Mouse (Mus musculus): ENCODE results near the gene Slc25a22. TPM values are rescaled to one million over a fixed set of nuclear protein-coding genes. Genes with fewer than 3 reads are reported as not detected.
"Not testable (repeated sequence)": the region's sequence is repeated elsewhere in the genome, so short reads cannot be mapped to it uniquely, and the experiment has no call there.

Gene Slc25a22
- total RNA-seq, 2 experiments from 2014 or later: 281 to 341 TPM

DNA sequence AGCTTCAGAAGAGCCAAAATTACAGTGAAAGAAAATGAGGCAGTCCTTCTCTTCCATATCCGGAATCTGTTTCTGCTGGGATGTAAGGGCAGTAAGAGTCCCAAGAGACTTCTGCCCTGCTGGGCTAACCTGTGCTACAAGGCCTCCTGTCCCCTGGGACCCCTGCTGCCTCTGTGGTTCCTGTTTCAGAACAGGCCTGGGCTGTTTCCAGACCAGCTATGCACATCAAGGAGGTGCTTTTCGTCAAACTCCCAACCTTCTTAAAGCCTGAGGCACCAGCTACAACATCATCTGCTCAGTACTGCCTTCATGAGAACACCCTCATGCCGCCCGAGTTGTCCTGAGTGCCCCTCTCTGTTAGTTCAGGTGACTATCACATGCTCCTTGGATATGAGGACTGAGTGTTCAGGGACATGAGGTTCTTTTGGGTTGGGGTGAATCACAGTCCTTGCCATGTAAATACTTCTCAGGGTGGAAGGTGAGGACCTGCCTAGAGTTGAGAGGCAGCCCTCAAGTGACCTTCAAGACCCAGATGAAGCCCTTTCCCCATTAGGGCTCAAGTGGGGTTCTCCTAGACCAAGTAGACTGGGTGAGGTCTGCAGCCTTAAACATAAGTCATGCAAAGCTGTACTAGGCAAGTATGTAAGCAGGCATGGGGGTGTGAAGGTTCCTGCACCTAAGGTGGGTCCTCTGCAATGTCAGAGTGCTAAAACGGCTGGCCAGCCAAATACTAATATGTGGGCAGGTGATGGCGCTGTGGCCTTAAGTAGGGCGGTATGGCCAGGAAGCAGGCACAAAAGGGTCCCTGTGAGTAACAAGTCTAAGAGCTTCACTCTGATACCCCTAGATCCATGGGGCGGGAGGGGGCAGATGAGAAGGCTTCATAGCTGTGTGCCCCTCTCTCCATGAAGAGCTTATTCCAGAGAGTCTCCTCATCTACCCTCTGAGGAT, 19.7 kb downstream of the Slc25a22 start:
- DNase-seq (ENCODE audit: low spot score in 2 of 2): no peak

DNA sequence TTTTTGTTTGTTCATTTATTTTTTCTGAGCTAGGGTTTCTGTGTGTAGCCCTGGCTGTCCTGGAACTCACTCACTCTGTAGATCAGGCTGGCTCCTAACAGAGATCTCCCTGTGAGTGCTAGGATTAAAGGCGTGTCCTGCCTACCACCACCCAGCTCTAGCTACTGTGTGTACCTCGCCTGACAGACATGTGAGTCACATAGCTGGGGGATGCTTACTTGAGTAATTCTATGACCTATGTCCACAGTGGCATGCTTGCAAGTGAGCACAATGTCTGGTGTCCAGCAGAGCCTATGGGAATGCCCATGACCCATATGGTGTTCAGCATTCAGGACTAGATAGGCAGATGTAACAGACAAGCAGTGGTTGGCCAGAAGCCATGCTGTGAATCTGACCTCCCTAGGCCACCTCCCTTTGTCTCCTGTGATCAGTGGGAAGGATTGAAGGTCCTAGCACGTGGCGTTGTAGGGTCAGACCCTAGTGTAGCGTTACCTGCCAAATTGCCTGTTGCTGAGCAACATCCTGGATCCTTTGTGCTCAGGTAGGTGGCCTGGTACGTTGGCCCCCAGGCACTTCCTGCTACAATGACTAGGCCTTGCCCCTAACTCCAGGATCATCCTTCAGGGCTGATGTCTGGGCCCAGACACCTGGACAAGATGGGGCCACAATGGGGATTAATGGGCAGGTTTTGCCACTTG, 21.4 kb downstream of the Slc25a22 start:
- DNase-seq (ENCODE audit: low spot score in 2 of 2): no peak

DNA sequence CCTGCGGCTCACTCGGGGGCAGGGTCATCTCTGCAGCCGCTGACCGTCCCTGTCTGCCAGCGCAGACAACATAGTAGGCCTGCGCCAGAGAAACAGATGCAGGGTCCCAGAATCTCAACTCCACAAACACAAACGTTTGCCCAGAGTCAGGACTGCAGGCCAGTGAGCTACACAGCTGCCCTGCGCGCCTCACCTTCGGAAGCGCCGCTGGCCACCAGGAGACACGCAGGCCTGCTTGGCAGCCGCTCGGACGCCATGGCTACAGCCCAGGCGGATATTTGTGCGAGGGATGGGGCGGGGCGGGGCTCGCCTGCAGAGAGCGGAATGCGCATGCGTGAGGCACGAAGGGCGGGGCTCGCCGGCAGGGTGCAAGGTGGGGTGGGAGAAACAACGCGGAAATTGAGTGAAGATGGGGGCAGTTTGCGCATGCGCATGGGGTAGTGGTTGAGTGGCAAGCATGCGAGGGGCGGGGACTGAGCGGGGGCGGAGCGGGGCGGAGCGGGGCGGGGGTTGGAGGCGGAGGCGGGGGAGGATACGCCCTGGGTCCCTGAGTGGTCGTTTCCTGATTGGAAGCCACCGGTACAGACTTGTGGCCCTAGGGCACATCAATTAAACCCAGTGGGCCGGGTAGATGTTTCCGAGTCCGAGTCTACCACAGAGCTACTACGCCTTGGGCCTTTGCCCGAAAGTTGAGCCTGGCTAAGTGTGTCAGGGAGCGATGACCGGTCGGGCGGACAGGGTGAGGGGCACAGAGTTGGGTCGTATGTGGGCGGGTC, 23.7 kb downstream of the Slc25a22 start, which contains the start of gene Gatd1:
TSS of gene Gatd1 (minus strand) at position 328 of the 776 bp plus-strand sequence.
- peak; percentile 100 for DNase-seq (ENCODE audit: low spot score in 2 of 2)

DNA sequence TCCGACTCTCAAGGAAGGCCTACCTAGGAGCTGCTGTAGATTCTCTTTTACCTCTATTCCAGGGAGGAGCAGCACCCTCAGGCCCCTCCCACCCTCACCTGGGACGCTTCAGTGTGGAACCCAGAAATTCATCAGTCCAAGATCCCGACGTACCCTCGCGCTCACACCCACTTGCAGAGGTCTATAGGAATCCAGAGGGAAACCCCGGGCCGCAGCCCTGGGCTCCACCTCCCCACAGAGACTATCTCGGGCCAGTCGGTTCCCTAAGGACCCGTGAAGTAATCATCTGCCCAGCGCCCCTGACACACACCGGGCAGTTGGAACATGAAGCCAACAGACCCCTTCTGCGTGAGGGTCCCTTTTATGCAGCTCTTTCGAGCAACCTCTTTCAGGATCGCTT, 24.4 kb downstream of the Slc25a22 start:
- DNase-seq (ENCODE audit: low spot score in 2 of 2): no peak

DNA sequence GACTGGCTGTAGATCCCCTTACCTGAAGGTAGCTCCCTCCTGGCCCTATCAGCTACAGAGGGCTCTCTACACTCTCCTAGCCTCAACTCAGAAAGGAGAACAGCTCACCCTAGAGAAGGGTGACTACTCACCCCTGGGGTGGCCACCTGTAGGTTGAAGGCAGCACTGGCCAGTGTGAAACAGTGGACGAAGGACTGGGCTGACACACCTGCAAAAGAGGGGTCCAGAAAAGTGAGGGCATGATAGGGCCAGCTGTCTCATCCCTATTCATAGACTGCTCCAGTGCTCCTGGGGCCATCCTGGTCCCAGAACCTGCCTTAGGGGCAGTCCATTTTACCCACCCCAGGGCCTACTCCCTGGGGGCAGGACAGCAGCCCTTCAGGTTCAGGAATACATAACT, 26.0 kb downstream of the Slc25a22 start:
- DNase-seq (ENCODE audit: low spot score in 2 of 2): no peak

DNA sequence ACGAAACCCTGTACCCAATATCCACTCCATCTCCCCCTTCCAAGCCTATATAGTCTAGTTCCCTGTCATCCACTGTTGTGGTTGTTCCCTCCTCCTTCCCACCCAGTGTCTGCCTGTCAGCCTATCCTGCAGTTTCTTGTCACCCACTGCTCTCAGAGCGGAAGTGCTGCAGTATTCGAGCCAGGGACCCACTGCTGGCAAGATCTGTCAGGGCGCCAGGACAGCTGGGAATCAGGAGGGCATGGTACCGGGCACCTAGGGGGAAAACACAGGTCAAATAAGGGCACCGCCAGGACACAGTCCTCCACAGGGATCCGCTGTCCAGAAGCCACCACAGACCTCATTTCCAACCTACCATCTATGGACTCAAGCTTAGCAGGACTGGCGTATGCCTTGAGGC, 27.1 kb downstream of the Slc25a22 start:
- no peak for DNase-seq (ENCODE audit: low spot score in 2 of 2)

DNA sequence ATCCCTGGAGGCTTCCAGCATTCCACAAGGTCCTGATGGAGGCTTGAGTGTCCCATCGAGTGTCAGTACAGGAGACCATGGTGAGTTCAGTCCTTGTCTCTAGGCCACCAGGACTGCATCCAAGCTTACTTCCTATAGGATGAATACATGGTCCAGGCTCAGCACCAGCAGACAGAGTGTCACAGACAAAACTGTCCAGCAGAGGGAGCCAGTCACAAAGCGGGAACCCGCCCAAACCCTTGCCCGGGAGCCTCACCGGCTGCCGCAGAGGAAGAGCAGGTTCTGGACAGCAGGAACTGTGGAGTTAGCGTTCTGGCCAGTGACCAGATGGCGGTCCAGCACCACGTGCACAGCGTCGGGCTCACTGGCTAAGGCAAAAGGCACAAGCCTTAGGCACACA, 28.9 kb downstream of the Slc25a22 start:
- peak; percentile 90 to 91 for DNase-seq (ENCODE audit: low spot score in 2 of 2)

DNA sequence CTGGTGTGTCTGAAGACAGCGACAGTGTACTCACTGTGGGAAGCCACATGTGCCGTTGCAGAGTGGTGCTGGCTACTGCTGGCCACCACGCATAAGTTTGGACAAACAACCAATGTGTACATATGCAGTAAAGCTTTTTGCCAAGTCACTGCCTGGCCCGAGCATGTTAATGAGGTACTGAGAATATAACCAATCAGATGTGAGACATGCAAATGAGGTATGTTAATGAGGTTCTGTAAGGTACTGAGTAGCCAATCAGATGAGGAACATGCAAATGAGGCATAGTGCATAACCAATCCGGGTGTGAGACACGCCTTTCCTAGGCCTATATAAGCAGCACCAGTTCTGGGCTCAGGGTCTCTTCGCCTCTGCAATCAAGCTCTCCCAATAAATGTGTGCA, 30.0 kb downstream of the Slc25a22 start:
- not testable (repeated sequence) for DNase-seq (ENCODE audit: low spot score in 2 of 2)

DNA sequence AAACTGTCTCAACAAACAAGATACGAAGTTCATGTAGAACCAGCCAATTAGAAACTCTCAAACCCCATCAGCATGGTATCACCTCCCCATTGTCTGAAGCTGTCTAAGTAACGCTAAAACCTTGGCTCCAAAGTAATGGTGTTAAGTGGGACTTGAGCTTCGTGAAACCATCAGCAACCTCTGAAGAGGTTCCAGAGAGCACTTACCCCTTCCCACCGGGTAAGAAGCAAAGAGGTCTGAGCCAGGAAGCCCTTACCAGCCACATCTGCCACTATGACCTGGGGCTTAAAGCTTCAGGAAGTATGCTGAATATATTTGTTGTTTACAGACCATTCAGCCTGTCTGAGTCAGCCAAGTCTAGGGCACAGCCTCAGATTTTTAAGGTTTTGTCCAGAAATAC, 32.2 kb downstream of the Slc25a22 start:
- DNase-seq (ENCODE audit: low spot score in 2 of 2): no peak

DNA sequence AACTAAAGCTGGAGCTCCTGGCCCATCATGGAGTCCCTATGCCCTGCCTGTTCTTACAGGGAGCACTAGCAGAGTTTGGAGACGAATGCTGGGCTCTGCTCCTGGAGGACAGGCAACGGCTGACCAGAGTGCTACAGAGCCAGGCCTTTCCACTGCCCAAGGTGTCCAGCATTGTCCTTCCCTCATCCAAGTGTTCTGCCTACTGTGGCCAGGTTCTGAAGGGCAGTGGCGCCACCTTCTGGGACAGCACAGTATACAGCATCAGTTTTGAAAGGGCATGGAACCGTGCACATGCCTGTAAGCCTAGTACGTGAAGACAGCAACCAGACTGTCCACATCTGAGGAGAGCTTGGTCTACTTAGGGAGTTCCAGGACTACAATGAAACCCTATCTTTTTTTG, 34.4 kb downstream of the Slc25a22 start:
- DNase-seq (ENCODE audit: low spot score in 2 of 2): peak; percentile 55 to 63

DNA sequence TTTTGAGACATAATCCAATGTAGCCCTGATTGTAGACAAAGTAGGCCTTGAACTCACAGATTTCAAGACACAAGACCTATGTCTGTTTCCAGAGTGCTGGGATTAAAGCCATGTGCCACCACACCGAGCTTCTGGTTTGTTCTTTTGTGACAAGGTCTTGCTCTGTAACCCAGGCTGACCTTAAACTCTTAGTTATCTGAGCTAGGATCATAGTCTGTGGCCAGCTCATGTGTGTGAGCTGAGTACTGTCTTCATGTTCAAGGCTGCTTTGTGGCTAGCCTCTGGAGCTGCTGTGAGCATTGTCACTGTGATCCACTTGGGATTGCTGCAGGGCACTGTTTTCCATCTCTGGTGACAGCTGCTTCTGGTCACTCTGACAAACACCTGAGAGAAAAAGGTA, 42.3 kb downstream of the Slc25a22 start:
- no peak for DNase-seq (ENCODE audit: low spot score in 2 of 2)

DNA sequence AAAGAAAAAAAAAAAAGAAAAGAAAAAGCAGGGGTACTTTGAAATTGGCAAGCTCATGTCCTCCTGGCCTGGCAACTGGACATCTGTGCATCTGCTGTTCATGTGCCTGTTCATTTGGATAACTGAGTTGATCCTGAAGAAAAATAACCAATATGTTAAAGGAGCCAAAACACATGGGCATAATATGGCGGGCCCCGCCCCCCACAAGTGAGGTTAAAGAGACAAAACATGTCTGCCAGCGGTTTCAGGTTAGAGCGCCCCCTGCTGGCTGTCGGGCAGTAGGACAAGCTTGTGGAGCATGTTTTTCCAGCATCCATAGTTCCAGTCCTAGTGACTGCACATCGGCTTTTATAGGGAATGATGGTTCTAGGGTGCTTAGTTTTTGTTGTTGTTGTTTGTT, 42.9 kb downstream of the Slc25a22 start:
- peak; percentile 71 to 77 for DNase-seq (ENCODE audit: low spot score in 2 of 2)

DNA sequence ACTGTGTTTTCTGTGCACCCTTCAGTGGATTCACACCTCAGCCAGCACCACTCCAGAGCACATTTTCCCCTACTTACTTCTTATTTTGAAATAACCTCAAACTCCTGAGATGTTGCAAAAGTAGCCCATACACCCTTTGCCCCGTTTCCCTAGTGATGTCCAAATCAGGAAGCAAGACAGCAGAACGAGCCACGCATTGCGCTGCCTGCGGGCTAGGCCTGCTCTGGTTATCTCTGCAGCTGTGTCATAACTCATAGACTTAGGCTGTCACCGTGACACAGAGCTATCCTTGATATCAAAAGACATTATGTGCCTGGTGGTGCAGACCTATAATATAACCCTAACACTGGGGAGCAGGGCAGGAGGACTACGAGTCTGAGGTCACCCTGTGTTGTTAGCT, 43.5 kb downstream of the Slc25a22 start:
- DNase-seq (ENCODE audit: low spot score in 2 of 2): no peak

DNA sequence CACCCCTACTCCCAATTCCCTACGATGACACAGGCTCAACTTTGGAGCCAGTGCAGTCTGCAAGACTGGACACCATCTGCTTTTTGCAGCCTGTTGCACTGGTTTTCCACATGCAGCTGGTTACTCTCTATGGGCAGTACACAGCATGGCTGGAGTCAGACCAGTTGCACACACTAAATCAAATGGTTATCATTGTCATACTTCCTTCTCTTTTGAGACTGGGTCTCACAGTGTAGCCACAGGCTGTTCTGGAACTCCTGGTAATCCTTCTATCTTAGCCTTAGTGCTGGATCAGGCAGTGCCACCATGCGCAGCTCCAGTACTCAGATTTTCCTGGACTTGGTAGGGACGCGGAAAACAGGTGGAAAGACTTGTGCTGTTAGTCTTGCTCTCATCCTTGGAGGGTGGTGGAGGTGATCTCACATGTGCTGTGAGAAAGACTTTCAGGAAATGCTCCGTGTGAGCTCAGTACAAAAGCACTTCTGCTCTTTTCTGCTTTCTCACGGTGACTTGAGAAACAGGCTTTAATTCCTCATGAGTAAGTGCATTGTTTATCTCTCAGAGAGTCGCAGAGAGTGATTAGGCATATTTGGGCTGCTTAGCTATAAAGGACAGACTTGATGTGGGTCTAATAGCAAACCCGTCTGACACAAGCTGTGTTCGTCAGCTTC, 45.0 kb downstream of the Slc25a22 start:
- DNase-seq (ENCODE audit: low spot score in 2 of 2): no peak

DNA sequence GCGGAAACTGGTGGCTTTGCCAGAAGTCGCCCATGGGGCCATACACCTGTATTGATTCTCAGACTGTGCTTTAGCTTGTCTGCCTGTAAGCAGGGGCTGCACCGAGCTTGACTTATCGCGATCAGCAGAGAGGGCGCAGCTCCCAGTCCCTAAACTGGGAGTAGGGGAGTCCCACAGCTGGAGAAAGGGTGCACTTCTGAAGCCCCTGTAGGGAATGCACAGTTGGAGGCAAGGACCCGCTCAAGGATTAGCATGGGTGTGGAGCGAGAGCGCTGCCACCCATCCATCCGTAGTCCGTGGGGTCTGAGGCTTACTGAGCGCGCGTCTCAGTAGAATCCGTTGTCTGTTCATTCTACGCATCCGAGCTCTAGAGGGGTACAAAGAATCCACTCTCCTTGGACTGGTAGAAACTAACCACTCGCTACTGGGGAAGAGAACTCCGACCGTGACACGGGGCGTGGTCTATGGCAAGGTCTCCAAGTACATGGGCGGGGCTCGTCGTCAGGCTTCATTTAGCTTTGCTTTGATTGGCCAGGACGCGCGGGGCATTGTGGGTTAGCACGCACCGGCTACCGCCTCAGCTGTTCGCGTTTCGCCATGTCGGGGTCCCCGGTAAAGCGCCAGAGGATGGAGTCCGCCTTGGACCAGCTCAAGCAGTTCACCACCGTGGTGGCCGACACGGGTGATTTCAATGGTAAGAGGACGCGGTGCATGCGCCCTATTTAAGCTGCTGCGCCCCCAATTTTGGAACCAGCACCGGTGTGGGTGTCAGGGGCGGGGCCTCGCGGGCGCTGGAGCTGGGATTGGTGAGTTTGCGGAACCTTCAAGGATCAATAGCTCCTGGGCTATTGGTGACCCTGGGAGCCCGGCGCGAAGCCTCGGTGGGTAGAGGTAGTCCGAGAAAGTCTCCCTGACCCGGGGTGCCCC, 45.8 kb downstream of the Slc25a22 start, which contains the start of gene Taldo1:
TSS of gene Taldo1 (plus strand) at position 575 of the 927 bp plus-strand sequence.
- DNase-seq (ENCODE audit: low spot score in 2 of 2): peak; percentile 93 to 96

DNA sequence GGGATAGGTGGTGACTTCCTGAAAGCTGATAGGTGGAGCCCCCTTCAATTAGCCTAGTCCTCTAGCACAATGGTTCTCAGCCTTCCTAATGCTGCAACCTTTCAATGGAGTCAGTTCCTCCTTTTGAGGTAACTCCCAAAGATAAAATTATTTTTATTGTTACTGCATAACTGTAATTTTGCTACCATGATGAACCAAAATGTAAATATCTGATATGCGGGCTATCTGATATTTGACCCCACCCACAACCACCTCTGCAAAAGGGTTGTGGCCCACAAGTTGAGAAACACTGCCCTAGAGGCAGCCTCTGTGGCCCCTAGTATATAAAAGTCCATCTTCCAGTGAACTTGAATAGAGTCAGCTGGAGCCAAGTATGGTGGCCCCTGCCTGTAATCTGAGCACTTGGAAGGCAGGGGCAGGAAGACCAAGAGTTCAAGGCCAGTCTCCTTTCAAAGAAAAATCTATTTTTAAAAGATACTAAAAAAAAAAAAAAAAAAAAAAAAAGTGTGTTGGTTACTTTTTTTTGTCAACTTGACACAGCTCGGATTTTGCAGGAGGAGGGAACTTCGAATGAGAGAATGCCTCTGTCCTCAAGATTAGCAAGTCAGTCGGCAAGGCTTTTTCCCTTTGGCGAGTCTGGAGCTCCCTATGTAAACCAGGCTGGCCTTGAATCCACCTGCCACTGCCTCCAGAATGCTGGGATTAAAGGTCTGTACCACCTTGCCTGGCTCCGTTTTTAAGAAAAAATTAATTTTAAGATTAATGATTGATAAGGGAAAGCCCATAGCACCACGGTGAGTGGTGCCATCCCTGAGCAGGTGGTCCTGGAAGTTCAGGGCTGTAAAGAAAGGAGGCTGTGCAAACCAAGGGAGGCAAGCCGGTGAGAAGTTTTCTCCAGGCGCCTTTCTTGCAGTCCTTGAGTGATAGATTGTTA, 47.1 kb downstream of the Slc25a22 start:
- DNase-seq (ENCODE audit: low spot score in 2 of 2): no peak

DNA sequence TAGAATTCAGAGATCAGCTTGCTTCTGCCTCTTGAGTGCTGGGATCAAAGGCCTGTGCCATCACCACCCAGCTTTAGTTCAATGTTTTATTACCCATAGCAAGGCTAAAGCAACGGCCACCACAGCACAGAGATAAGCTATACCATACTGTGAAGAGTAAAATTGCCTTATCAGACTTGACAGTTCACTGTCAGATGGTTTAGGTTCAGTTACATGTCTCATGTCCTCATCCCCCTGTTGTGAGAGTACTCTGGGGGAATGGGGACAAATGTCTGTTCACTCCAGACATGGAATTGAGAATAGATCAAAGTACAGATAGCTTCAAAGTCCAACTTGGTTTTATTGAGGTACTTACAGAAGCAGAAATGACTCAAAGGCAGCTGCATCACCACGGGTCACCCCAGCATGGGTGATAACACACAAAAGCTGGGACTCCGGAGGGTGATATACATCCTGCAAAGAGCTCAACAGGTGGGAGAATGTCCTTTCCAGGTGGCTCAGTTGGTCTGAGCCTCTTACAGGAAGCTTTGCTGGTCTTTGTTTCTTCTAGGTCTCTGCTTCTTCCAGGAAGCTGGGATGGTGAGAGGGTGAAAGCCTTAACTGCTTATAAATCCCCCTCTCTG, 49.1 kb downstream of the Slc25a22 start:
- DNase-seq (ENCODE audit: low spot score in 2 of 2): no peak

DNA sequence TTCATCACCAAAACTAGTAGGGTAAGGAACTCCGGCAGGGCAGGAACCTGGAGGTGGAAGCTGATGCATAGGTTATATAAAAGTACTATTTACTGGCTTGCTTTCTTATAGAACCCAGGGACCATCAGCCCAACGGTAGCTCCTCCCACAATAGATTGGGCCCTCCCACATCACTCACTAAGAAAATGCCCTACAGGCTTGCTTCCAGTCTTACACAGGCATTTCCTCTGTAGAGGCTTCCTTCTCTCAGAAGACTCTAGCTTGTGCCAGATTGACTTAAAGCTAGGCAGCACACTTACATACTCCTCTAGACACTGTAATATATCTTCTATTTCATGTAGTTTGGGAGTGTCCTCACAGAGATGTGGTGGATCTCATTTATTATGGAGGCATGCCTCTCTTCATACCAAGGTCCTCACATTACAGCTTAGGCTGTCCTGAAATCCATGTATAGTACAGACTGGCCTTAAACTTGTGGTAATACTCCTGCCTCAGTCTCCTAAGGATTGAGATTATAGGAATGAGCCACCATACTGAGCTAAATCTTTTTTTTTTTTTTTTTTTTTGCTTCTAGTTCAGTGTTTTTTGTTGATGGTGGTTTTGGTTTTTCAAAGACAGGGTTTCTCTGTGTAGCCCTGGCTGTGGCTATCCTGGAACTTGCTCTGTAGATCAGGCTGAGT, 49.7 kb downstream of the Slc25a22 start:
- DNase-seq (ENCODE audit: low spot score in 2 of 2): no peak

All from layer of hippocampus, postnatal 10 days (tissue).